Mouse (Mus musculus) G1E (cell line): ENCODE data around the gene Scaf8. TPM values are rescaled to one million over a fixed set of nuclear protein-coding genes. Genes with fewer than 3 reads are reported as not detected.
"Not testable (repeated sequence)": the region's sequence is repeated elsewhere in the genome, so short reads cannot be mapped to it uniquely, and the experiment has no call there.

ENCODE experiments used
- ATAC-seq: 2 replicates; pipeline ENCODE4 v1.8.0; 2016; ENCODE audit warnings: mild to moderate bottlenecking; ENCODE audit not compliant: insufficient number of reproducible peaks, poor library complexity, low FRiP score, severe bottlenecking; ENCODE audit errors: extremely low read depth
- DNase-seq: peaks from one replicate; pipeline ENCODE4 v3.0.0; 2012; ENCODE audit warnings: low spot score
- H3K27me3 ChIP-seq: 2 replicates; pipeline ENCODE4 v1.6.1; 2012; ENCODE audit warnings: mild to moderate bottlenecking, low read length, inconsistent platforms; ENCODE audit not compliant: insufficient read depth
- H3K36me3 ChIP-seq: replicated peaks from 2 replicates; pipeline ENCODE3; 2012; ENCODE audit warnings: mild to moderate bottlenecking, inconsistent platforms
- H3K4me1 ChIP-seq: 2 replicates; pipeline ENCODE4 v1.6.1; 2012; ENCODE audit warnings: low read depth, low read length, inconsistent platforms, mixed read lengths; ENCODE audit not compliant: insufficient read depth
- H3K4me3 ChIP-seq: 2 replicates; pipeline ENCODE4 v1.5.1; 2012; ENCODE audit warnings: low read depth, mild to moderate bottlenecking, inconsistent platforms, low read length, moderate library complexity, mixed read lengths
- H3K9me3 ChIP-seq: replicated peaks from 2 replicates; pipeline ENCODE4 v1.6.1; 2012; ENCODE audit warnings: inconsistent platforms
- CTCF ChIP-seq: IDR thresholded peaks from 2 replicates; pipeline ENCODE4 v1.5.1; 2012; ENCODE audit warnings: low read depth, low read length, inconsistent platforms, mixed read lengths
- GATA1 ChIP-seq: IDR thresholded peaks from 2 replicates; pipeline ENCODE4 v1.6.1; 2012; ENCODE audit warnings: borderline replicate concordance, low read length, inconsistent platforms, mixed read lengths
- GATA2 ChIP-seq: IDR thresholded peaks from 2 replicates; pipeline ENCODE4 v1.6.1; 2012; ENCODE audit warnings: low read depth, low read length, inconsistent platforms, borderline replicate concordance
- POLR2AphosphoS5 ChIP-seq: IDR thresholded peaks from 2 replicates; pipeline ENCODE4 v1.6.1; 2012; ENCODE audit warnings: low read depth, low read length, inconsistent platforms; ENCODE audit not compliant: insufficient replicate concordance
- TAL1 ChIP-seq: conservative IDR thresholded peaks from 2 replicates; pipeline ENCODE4 v1.6.1; 2012; ENCODE audit warnings: low read depth, low read length, inconsistent platforms, mixed read lengths
- polyA plus RNA-seq: library from polyadenylated mRNA; stranded (reverse); fragments of >175 nt; gene quantifications from 2 replicates; pipeline ENCODE4 v1.2.3, GENCODE M21; 2012
- total RNA-seq, 2 experiments: library from RNA; stranded (forward) in 1 of 2; stranded (reverse) in 1 of 2; fragments of 200-1000 nt in 1 of 2; fragments of >200 nt in 1 of 2; fragmentation: Nextera tagmentation in 1 of 2; gene quantifications; 2 replicates each; pipeline ENCODE4 v1.2.3; 2014 to 2017

The Scaf8 gene
- total and polyA plus RNA-seq, 3 experiments = 43.5 to 79.9 (median 57.0) TPM

DNA sequence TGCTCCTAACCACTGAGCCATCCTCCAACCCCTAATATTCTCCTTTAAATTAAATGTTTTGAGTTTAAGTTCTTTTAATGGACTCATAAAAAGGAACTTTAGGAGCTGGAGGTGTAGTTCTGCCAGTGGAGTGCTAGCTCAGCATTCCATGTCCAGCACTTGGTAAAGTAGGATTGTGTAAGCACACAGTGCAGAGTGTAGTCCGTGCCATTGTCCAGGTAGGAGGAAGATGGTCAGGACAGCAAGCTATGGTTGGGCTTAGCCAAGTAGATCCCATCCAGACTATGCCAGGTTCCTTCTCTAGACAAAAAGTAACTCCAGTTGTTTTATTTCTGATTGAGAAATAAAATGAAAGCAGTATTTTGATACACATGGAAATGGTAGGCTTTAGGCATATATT is 34.1 kb downstream of the Scaf8 start:
- Histone ChIP-seq H3K9me3 (no peaks in the 10 kb centered on the region), H3K27me3 (no peaks in the 10 kb centered on the region), H3K36me3 (peaks cover 65% of the 10 kb centered on the region), H3K4me1 (peaks cover 5% of the 10 kb centered on the region; the same call in 1 of the 2 replicates), H3K4me3 (no peak overlapping the region)
- DNase-seq (no peak), ATAC-seq (no peak)
- TF ChIP-seq GATA2 = no peak
- TF ChIP-seq POLR2AphosphoS5 = no peak

- Histone ChIP-seq H3K9me3 (no peaks in the 10 kb centered on the region), H3K36me3 (peaks cover 67% of the 10 kb centered on the region), H3K4me1 (peaks cover 4% of the 10 kb centered on the region; the same call in 1 of the 2 replicates), H3K4me3 (no peak overlapping the region), H3K27me3 (no peaks in the 10 kb centered on the region)
- TF ChIP-seq CTCF (no peak), GATA1 (no peak), TAL1 (no peak), POLR2AphosphoS5 (no peak), GATA2 (no peak)
- no peak for DNase-seq
- ATAC-seq = no peak
Observed at GRCm38 (mm10) chr17:3149541-3149940, 34.8 kb downstream of the Scaf8 start.

DNA sequence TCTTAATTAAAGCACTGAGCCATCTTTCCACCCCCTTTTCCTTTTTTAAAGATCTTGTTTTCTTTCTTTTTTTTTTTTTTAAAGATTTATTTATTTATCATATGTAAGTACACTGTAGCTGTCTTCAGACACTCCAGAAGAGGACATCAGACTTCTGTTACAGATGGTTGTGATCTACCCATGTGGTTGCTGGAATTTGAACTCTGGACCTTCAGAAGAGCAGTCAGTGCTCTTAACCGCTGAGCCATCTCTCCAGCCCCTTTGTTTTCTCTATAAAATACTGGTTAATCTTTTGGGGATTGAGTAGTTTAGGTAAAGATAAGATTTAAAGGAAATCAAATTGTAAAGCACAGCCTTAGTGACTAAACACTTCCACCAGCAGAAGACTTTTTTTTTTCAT is 35.9 kb downstream of the Scaf8 start:
- H3K4me1 ChIP-seq, DNase-seq, H3K27me3 ChIP-seq, ATAC-seq, H3K9me3 ChIP-seq, H3K4me3 ChIP-seq: not testable (repeated sequence)
- peaks cover 67% of the 10 kb centered on the region for H3K36me3 ChIP-seq

DNA sequence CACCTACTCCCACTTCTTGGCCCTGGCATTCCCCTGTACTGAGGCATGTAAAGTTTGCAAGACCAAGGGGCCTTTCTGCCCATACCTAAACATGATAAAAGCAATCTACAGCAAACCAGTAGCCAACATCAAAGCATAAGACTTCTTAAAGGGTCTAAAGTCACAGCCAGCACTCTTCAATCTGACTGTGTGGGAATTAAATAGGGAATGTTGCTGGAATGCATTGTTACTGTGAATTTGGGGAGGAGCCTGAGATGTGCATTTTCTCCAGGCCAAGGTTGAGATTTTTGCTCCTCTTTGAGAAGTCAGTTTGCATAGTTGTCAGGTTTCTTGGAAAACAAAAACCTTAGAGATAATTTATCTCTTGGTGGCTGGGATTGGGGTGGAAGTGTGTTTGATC is 36.4 kb downstream of the Scaf8 start:
- Histone ChIP-seq H3K36me3 (peaks cover 68% of the 10 kb centered on the region), H3K4me3 (no peak overlapping the region), H3K27me3 (no peaks in the 10 kb centered on the region), H3K4me1 (peaks cover 8% of the 10 kb centered on the region), H3K9me3 (no peaks in the 10 kb centered on the region)
- DNase-seq (no peak), ATAC-seq (no peak)
- no peak for TF ChIP-seq TAL1
- TF ChIP-seq POLR2AphosphoS5 = no peak
- no peak for TF ChIP-seq GATA1
- TF ChIP-seq GATA2 = no peak
- no peak for TF ChIP-seq CTCF

DNA sequence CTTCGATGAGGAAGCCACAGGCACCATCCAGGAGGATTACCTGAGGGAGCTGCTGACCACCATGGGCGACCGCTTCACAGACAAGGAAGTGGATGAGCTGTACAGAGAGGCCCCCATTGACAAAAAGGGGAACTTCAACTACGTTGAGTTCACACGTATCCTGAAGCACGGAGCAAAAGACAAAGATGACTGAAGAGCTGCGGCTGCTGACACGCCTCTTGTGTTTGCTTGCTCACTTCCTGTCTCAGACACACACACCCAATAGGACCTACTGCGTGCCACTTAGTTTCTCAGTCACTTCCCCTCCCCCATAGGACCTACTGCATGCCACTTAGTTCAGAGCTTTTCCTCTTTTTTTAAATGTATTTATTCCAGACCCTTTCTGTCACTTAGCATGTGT is 41.4 kb downstream of the Scaf8 start:
- H3K9me3 ChIP-seq, DNase-seq, H3K27me3 ChIP-seq, H3K4me1 ChIP-seq, H3K4me3 ChIP-seq, ATAC-seq: not testable (repeated sequence)
- H3K36me3 ChIP-seq = peaks cover 67% of the 10 kb centered on the region

- ATAC-seq (no peak), DNase-seq (no peak)
- Histone ChIP-seq H3K27me3 (no peaks in the 10 kb centered on the region), H3K36me3 (peaks cover 69% of the 10 kb centered on the region), H3K4me1 (peaks cover 6% of the 10 kb centered on the region), H3K9me3 (no peaks in the 10 kb centered on the region), H3K4me3 (no peak overlapping the region)
- TF ChIP-seq POLR2AphosphoS5 (no peak), GATA2 (no peak), CTCF (no peak), TAL1 (no peak), GATA1 (no peak)
Observed at GRCm38 (mm10) chr17:3157016-3157415, 42.2 kb downstream of the Scaf8 start.

GRCm38 (mm10) chr17:3162905-3163304 is 48.1 kb downstream of the Scaf8 start:
- H3K4me3 ChIP-seq = no peak overlapping the region
- no peaks in the 10 kb centered on the region for H3K27me3 ChIP-seq

DNA sequence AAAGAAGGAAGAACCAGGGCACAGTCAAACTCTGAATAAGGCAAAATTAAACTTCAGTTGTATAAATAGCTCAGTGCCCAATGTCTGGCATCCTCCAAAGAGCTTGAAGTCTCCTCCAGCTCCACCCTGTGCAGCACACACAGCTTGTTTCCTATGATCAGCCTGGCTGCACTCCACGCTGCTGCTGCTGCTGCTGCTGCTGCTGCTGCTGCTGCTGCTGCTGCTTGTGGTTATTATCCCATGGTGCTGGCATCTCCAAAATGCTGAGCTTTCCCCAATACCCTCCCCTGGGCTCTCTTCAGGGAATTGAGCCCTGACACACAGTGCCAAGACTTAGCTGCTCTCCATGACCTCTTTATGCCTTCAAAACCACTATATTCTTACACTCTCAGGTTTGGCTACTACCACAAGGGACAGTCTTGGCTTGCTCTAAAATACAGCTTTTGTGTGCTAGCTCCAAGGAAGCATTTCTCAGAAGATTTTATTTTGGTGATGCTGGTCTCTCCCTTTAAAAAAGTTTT is 65.7 kb downstream of the Scaf8 start:
- not testable (repeated sequence) for DNase-seq
- peaks cover 38% of the 10 kb centered on the region for H3K36me3 ChIP-seq

More at GRCm38 (mm10) chr17:3162905-3163304, 48.1 kb downstream of the Scaf8 start:
- H3K4me1 ChIP-seq = no peaks in the 10 kb centered on the region
- DNase-seq (no peak), ATAC-seq (no peak)
- peaks cover 58% of the 10 kb centered on the region for H3K36me3 ChIP-seq
- TF ChIP-seq TAL1 (no peak), POLR2AphosphoS5 (no peak), GATA2 (no peak), GATA1 (no peak), CTCF (no peak)
- no peaks in the 10 kb centered on the region for H3K9me3 ChIP-seq

GRCm38 (mm10) chr17:3195483-3195882 is 80.7 kb downstream of the Scaf8 start:
- not testable (repeated sequence) for H3K4me3 ChIP-seq, H3K4me1 ChIP-seq, H3K9me3 ChIP-seq, ATAC-seq, DNase-seq, H3K27me3 ChIP-seq
- H3K36me3 ChIP-seq = peaks cover 69% of the 10 kb centered on the region

More for the DNA sequence above, 65.7 kb downstream of the Scaf8 start:
- not testable (repeated sequence) for H3K4me3 ChIP-seq, ATAC-seq, H3K27me3 ChIP-seq, H3K4me1 ChIP-seq, H3K9me3 ChIP-seq
